Mouse (Mus musculus): ENCODE data around the gene Cyp26b1. TPM values are rescaled to one million over a fixed set of nuclear protein-coding genes. Genes with fewer than 3 reads are reported as not detected.

The Cyp26b1 gene
- polyA plus RNA-seq, 1 experiment from 2014 or later: 1.7 TPM

GRCm38 (mm10) chr6:84573905-84574660 is 19.6 kb downstream of the Cyp26b1 start:
- no peak; the same call in 1 of the 2 replicates for ATAC-seq (replicated peaks; ENCODE audit: insufficient number of reproducible peaks, low FRiP score, low TSS enrichment)
- Histone ChIP-seq H3K4me3 (ENCODE audit: low read depth, low read length) (peak overlapping the region; percentile 16; the same call in 1 of the 2 replicates), H3K4me1 (ENCODE audit: control insufficient read depth, insufficient read depth, low read length) (peaks cover 11% of the 10 kb centered on the region), H3K9me3 (replicated peaks; ENCODE audit: control insufficient read depth, low read length) (no peaks in the 10 kb centered on the region), H3K36me3 (ENCODE audit: control insufficient read depth, insufficient read depth, low read length) (no peaks in the 10 kb centered on the region), H3K9ac (ENCODE audit: low read depth, low read length) (no peak overlapping the region), H3K27ac (ENCODE audit: low read depth, low read length) (no peak overlapping the region), H3K27me3 (ENCODE audit: control insufficient read depth, insufficient read depth, low read length) (peaks cover 31% of the 10 kb centered on the region), H3K4me2 (peak overlapping the region; percentile 60)
- 21% methylated on average over 25 of the region's 25 CpGs for WGBS (ENCODE audit: insufficient replicate concordance)

- Histone ChIP-seq H3K27me3 (ENCODE audit: control insufficient read depth, insufficient read depth, low read length) (peaks cover 21% of the 10 kb centered on the region), H3K4me3 (ENCODE audit: low read depth, low read length) (no peak overlapping the region), H3K4me2 (no peak overlapping the region), H3K27ac (ENCODE audit: low read depth, low read length) (no peak overlapping the region), H3K36me3 (ENCODE audit: control insufficient read depth, insufficient read depth, low read length) (no peaks in the 10 kb centered on the region), H3K9me3 (replicated peaks; ENCODE audit: control insufficient read depth, low read length) (no peaks in the 10 kb centered on the region), H3K4me1 (ENCODE audit: control insufficient read depth, insufficient read depth, low read length) (peaks cover 11% of the 10 kb centered on the region), H3K9ac (ENCODE audit: low read depth, low read length) (no peak overlapping the region)
- ATAC-seq (replicated peaks; ENCODE audit: insufficient number of reproducible peaks, low FRiP score, low TSS enrichment): no peak
- 42% methylated on average over 3 of the region's 3 CpGs for WGBS (ENCODE audit: insufficient replicate concordance)
These were observed 23.7 kb downstream of the Cyp26b1 start for GRCm38 (mm10) chr6:84570039-84570438.

- Histone ChIP-seq H3K36me3 (ENCODE audit: control insufficient read depth, insufficient read depth, low read length) (no peaks in the 10 kb centered on the region), H3K27me3 (ENCODE audit: control insufficient read depth, insufficient read depth, low read length) (peaks cover 17% of the 10 kb centered on the region), H3K9me3 (replicated peaks; ENCODE audit: control insufficient read depth, low read length) (no peaks in the 10 kb centered on the region), H3K9ac (ENCODE audit: low read depth, low read length) (no peak overlapping the region), H3K4me3 (ENCODE audit: low read depth, low read length) (no peak overlapping the region), H3K4me1 (ENCODE audit: control insufficient read depth, insufficient read depth, low read length) (peaks cover 11% of the 10 kb centered on the region), H3K4me2 (no peak overlapping the region), H3K27ac (ENCODE audit: low read depth, low read length) (no peak overlapping the region)
- ATAC-seq (replicated peaks; ENCODE audit: insufficient number of reproducible peaks, low FRiP score, low TSS enrichment): no peak
These were observed 24.1 kb downstream of the Cyp26b1 start for GRCm38 (mm10) chr6:84569590-84569989.

GRCm38 (mm10) chr6:84568880-84569279 is 24.8 kb downstream of the Cyp26b1 start:
- Histone ChIP-seq H3K27me3 (ENCODE audit: control insufficient read depth, insufficient read depth, low read length) (peaks cover 14% of the 10 kb centered on the region), H3K9me3 (replicated peaks; ENCODE audit: control insufficient read depth, low read length) (no peaks in the 10 kb centered on the region), H3K4me2 (no peak overlapping the region), H3K4me3 (ENCODE audit: low read depth, low read length) (no peak overlapping the region), H3K27ac (ENCODE audit: low read depth, low read length) (no peak overlapping the region), H3K4me1 (ENCODE audit: control insufficient read depth, insufficient read depth, low read length) (peaks cover 11% of the 10 kb centered on the region), H3K36me3 (ENCODE audit: control insufficient read depth, insufficient read depth, low read length) (no peaks in the 10 kb centered on the region), H3K9ac (ENCODE audit: low read depth, low read length) (no peak overlapping the region)
- WGBS (ENCODE audit: insufficient replicate concordance): 71% methylated on average over 6 of the region's 6 CpGs
- no peak for ATAC-seq (replicated peaks; ENCODE audit: insufficient number of reproducible peaks, low FRiP score, low TSS enrichment)

GRCm38 (mm10) chr6:84567696-84568095 is 26.0 kb downstream of the Cyp26b1 start:
- peaks cover 11% of the 10 kb centered on the region for H3K27me3 ChIP-seq (ENCODE audit: control insufficient read depth, insufficient read depth, low read length)
- H3K4me2 ChIP-seq: no peak overlapping the region
- no peak overlapping the region for H3K4me3 ChIP-seq (ENCODE audit: low read depth, low read length)
- no peaks in the 10 kb centered on the region for H3K36me3 ChIP-seq (ENCODE audit: control insufficient read depth, insufficient read depth, low read length)
- no peak overlapping the region for H3K27ac ChIP-seq (ENCODE audit: low read depth, low read length)
- no peak overlapping the region for H3K9ac ChIP-seq (ENCODE audit: low read depth, low read length)
- no peaks in the 10 kb centered on the region for H3K9me3 ChIP-seq (replicated peaks; ENCODE audit: control insufficient read depth, low read length)
- no peak for ATAC-seq (replicated peaks; ENCODE audit: insufficient number of reproducible peaks, low FRiP score, low TSS enrichment)
- peaks cover 11% of the 10 kb centered on the region for H3K4me1 ChIP-seq (ENCODE audit: control insufficient read depth, insufficient read depth, low read length)
- 79% methylated on average over 4 of the region's 4 CpGs for WGBS (ENCODE audit: insufficient replicate concordance)

GRCm38 (mm10) chr6:84566825-84567224 is 26.9 kb downstream of the Cyp26b1 start:
- Histone ChIP-seq H3K4me3 (ENCODE audit: low read depth, low read length) (no peak overlapping the region), H3K9me3 (replicated peaks; ENCODE audit: control insufficient read depth, low read length) (no peaks in the 10 kb centered on the region)

GRCm38 (mm10) chr6:84565245-84565644 is 28.5 kb downstream of the Cyp26b1 start:
- Histone ChIP-seq H3K27ac (ENCODE audit: low read depth, low read length) (no peak overlapping the region), H3K4me3 (ENCODE audit: low read depth, low read length) (no peak overlapping the region), H3K27me3 (ENCODE audit: control insufficient read depth, insufficient read depth, low read length) (peaks cover 6% of the 10 kb centered on the region; the same call in 1 of the 2 replicates), H3K4me1 (ENCODE audit: control insufficient read depth, insufficient read depth, low read length) (peaks cover 9% of the 10 kb centered on the region), H3K36me3 (ENCODE audit: control insufficient read depth, insufficient read depth, low read length) (no peaks in the 10 kb centered on the region), H3K9me3 (replicated peaks; ENCODE audit: control insufficient read depth, low read length) (no peaks in the 10 kb centered on the region), H3K4me2 (no peak overlapping the region), H3K9ac (ENCODE audit: low read depth, low read length) (no peak overlapping the region)
- no peak for ATAC-seq (replicated peaks; ENCODE audit: insufficient number of reproducible peaks, low FRiP score, low TSS enrichment)
- 73% methylated on average over 5 of the region's 5 CpGs for WGBS (ENCODE audit: insufficient replicate concordance)

More at GRCm38 (mm10) chr6:84566825-84567224, 26.9 kb downstream of the Cyp26b1 start:
- 77% methylated on average over 2 of the region's 2 CpGs for WGBS (ENCODE audit: insufficient replicate concordance)
- Histone ChIP-seq H3K36me3 (ENCODE audit: control insufficient read depth, insufficient read depth, low read length) (no peaks in the 10 kb centered on the region), H3K4me2 (no peak overlapping the region), H3K27ac (ENCODE audit: low read depth, low read length) (no peak overlapping the region), H3K4me1 (ENCODE audit: control insufficient read depth, insufficient read depth, low read length) (peaks cover 11% of the 10 kb centered on the region), H3K27me3 (ENCODE audit: control insufficient read depth, insufficient read depth, low read length) (peaks cover 6% of the 10 kb centered on the region; the same call in 1 of the 2 replicates), H3K9ac (ENCODE audit: low read depth, low read length) (no peak overlapping the region)
- ATAC-seq (replicated peaks; ENCODE audit: insufficient number of reproducible peaks, low FRiP score, low TSS enrichment): no peak

GRCm38 (mm10) chr6:84562948-84563347 is 30.8 kb downstream of the Cyp26b1 start:
- no peaks in the 10 kb centered on the region for H3K4me1 ChIP-seq (ENCODE audit: control insufficient read depth, insufficient read depth, low read length)
- ATAC-seq (replicated peaks; ENCODE audit: insufficient number of reproducible peaks, low FRiP score, low TSS enrichment): no peak
- H3K27ac ChIP-seq (ENCODE audit: low read depth, low read length): no peak overlapping the region
- no peak overlapping the region for H3K4me2 ChIP-seq
- no peaks in the 10 kb centered on the region for H3K36me3 ChIP-seq (ENCODE audit: control insufficient read depth, insufficient read depth, low read length)
- no peak overlapping the region for H3K9ac ChIP-seq (ENCODE audit: low read depth, low read length)
- H3K4me3 ChIP-seq (ENCODE audit: low read depth, low read length): no peak overlapping the region
- H3K9me3 ChIP-seq (replicated peaks; ENCODE audit: control insufficient read depth, low read length): no peaks in the 10 kb centered on the region
- H3K27me3 ChIP-seq (ENCODE audit: control insufficient read depth, insufficient read depth, low read length): peaks cover 6% of the 10 kb centered on the region; the same call in 1 of the 2 replicates
- 30% methylated on average over 4 of the region's 4 CpGs for WGBS (ENCODE audit: insufficient replicate concordance)

- H3K27ac ChIP-seq (ENCODE audit: low read depth, low read length): no peak overlapping the region
- WGBS (ENCODE audit: insufficient replicate concordance): 80% methylated on average over 1 of the region's 1 CpGs
- no peaks in the 10 kb centered on the region for H3K4me1 ChIP-seq (ENCODE audit: control insufficient read depth, insufficient read depth, low read length)
- no peaks in the 10 kb centered on the region for H3K36me3 ChIP-seq (ENCODE audit: control insufficient read depth, insufficient read depth, low read length)
- H3K9me3 ChIP-seq (replicated peaks; ENCODE audit: control insufficient read depth, low read length): no peaks in the 10 kb centered on the region
- no peak overlapping the region for H3K4me2 ChIP-seq
- no peak for ATAC-seq (replicated peaks; ENCODE audit: insufficient number of reproducible peaks, low FRiP score, low TSS enrichment)
- H3K4me3 ChIP-seq (ENCODE audit: low read depth, low read length): no peak overlapping the region
- peaks cover 8% of the 10 kb centered on the region for H3K27me3 ChIP-seq (ENCODE audit: control insufficient read depth, insufficient read depth, low read length)
- no peak overlapping the region for H3K9ac ChIP-seq (ENCODE audit: low read depth, low read length)
These were observed 32.5 kb downstream of the Cyp26b1 start for GRCm38 (mm10) chr6:84561171-84561570.

Measured in heart, embryonic 11.5 days (tissue).